22 mouse cellular contexts compared by ENCODE assay signal in the genomic region with DNA sequence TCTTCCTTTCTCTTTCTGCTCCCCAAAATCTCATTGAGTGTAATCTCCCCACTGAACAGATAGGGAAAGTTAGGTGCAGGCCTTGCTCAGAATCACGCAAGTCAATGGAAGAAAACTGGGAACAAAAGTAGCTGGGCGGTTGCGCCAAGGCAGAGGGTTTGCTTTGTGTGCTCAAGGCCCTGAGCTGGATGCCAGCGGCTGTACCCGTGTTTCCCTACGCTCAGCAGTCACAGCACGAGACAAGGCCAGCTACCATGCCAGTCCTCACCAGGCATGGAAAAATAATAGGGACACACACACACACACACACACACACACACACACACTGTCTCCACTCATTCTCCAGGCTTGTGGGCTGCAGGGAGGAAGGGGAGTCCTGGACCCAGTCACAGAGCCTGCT. TPM values are rescaled to one million over a fixed set of nuclear protein-coding genes. Genes with fewer than 3 reads are reported as not detected.
DNase-seq lines count a peak whose midpoint lies in the region; ATAC-seq and TF ChIP-seq lines count a peak whose summit lies in the region.
"Had no signal": no experiment of that assay in that cellular context is flagged by ENCODE, and none has a peak within 500 bp of the region (broad histone marks: within the 10 kb centered on the region; RNA-seq: fewer than 3 reads in every experiment).

No protein-coding gene starts in this region.

- H3K4me2 ChIP-seq in heart, embryonic 15.5 days, result no peak overlapping the region
- H3K4me2 ChIP-seq in heart, embryonic 11.5 days, result no peak overlapping the region
- no peak overlapping the region for H3K4me2 ChIP-seq in embryonic facial prominence, embryonic 13.5 days
- H3K4me2 ChIP-seq: heart, embryonic 12.5 days; liver, embryonic 11.5 days; lung, embryonic 14.5 days; neural tube, embryonic 15.5 days; stomach, embryonic 15.5 days had no signal

- H3K4me1 ChIP-seq in heart, embryonic 15.5 days (replicated peaks), result peaks cover 39% of the 10 kb centered on the region
- peaks cover 31% of the 10 kb centered on the region for H3K4me1 ChIP-seq in heart, embryonic 11.5 days (ENCODE audit: control insufficient read depth, insufficient read depth, low read length)
- peaks cover 13% of the 10 kb centered on the region for H3K4me1 ChIP-seq in lung, adult 2 months (ENCODE audit: control insufficient read depth, insufficient read depth, low read length)
- peaks cover 57% of the 10 kb centered on the region for H3K4me1 ChIP-seq in embryonic facial prominence, embryonic 13.5 days
- H3K4me1 ChIP-seq in embryonic fibroblast, embryonic 13.5 days (ENCODE audit: control insufficient read depth, insufficient read depth, low read length), result peaks cover 13% of the 10 kb centered on the region; the same call in 1 of the 2 replicates

- H3K4me3 ChIP-seq in heart, embryonic 15.5 days, result no peak overlapping the region
- H3K4me3 ChIP-seq in heart, embryonic 11.5 days (ENCODE audit: low read depth, low read length), result no peak overlapping the region
- H3K4me3 ChIP-seq in lung, adult 2 months (replicated peaks; ENCODE audit: extremely low read depth, low read depth, low read length), result no peak overlapping the region
- H3K4me3 ChIP-seq in embryonic facial prominence, embryonic 13.5 days, result no peak overlapping the region
- H3K4me3 ChIP-seq in embryonic fibroblast, embryonic 13.5 days (ENCODE audit: insufficient read depth, low read length), result no peak overlapping the region
- H3K4me3 ChIP-seq: heart, embryonic 12.5 days; left cerebral cortex, adult 2 months; megakaryocyte, embryonic 14.5 days; myocyte; neural tube, embryonic 15.5 days; stomach, embryonic 15.5 days had no signal

- 0 out of 2 replicates have a peak, but pooled peaks have one; percentile 5 for TF ChIP-seq POLR2A in lung, adult 2 months (IDR thresholded peaks at IDR 0.05; ENCODE audit: borderline replicate concordance, extremely low read depth, low read depth, low read length)
- no peak for TF ChIP-seq POLR2A in embryonic fibroblast, embryonic 13.5 days (IDR thresholded peaks at IDR 0.05; ENCODE audit: low read depth, low read length)

- no peaks in the 10 kb centered on the region for H3K36me3 ChIP-seq in heart, embryonic 15.5 days
- H3K36me3 ChIP-seq in heart, embryonic 11.5 days (ENCODE audit: control insufficient read depth, insufficient read depth, low read length), result no peaks in the 10 kb centered on the region; the same call in 1 of the 2 replicates
- H3K36me3 ChIP-seq in embryonic facial prominence, embryonic 13.5 days, result 0 out of 2 replicates have a peak, but pooled peaks cover 3% of the 10 kb centered on the region
- H3K36me3 ChIP-seq: neural tube, embryonic 15.5 days had no signal

- H3K9me3 ChIP-seq in heart, embryonic 15.5 days (replicated peaks), result no peaks in the 10 kb centered on the region
- no peaks in the 10 kb centered on the region for H3K9me3 ChIP-seq in heart, embryonic 11.5 days (replicated peaks; ENCODE audit: control insufficient read depth, low read length)
- no peaks in the 10 kb centered on the region for H3K9me3 ChIP-seq in embryonic facial prominence, embryonic 13.5 days
- H3K9me3 ChIP-seq: heart, embryonic 12.5 days; megakaryocyte, embryonic 14.5 days; neural tube, embryonic 15.5 days; stomach, embryonic 15.5 days had no signal

- H3K27me3 ChIP-seq in heart, embryonic 15.5 days, result no peaks in the 10 kb centered on the region
- H3K27me3 ChIP-seq in heart, embryonic 11.5 days (ENCODE audit: control insufficient read depth, insufficient read depth, low read length), result no peaks in the 10 kb centered on the region
- no peaks in the 10 kb centered on the region for H3K27me3 ChIP-seq in embryonic facial prominence, embryonic 13.5 days
- H3K27me3 ChIP-seq: heart, embryonic 12.5 days; neural tube, embryonic 15.5 days; stomach, embryonic 15.5 days had no signal

- no peak for ATAC-seq in heart, embryonic 15.5 days (replicated peaks; ENCODE audit: insufficient number of reproducible peaks, insufficient read depth, low FRiP score, low read depth)
- no peak for ATAC-seq in heart, embryonic 11.5 days (replicated peaks; ENCODE audit: insufficient number of reproducible peaks, low FRiP score, low TSS enrichment)
- no peak for ATAC-seq in embryonic facial prominence, embryonic 13.5 days (ENCODE audit: insufficient number of reproducible peaks, insufficient read depth, low FRiP score, low TSS enrichment, low read depth)
- no peak for ATAC-seq in inflammation-experienced regulatory T-cells, adult 6 months
- ATAC-seq: forebrain, postnatal 0 days; hindbrain, postnatal 0 days; midbrain, embryonic 16.5 days had no signal

- whole genome bisulfite sequencing in heart, embryonic 15.5 days, result 88% methylated on average over 7 of the region's 7 CpGs
- 93% methylated on average over 7 of the region's 7 CpGs for WGBS in heart, embryonic 11.5 days (ENCODE audit: insufficient replicate concordance)
- 92% methylated on average over 7 of the region's 7 CpGs for WGBS in lung, adult 2 months
- 95% methylated on average over 7 of the region's 7 CpGs for WGBS in embryonic facial prominence, embryonic 13.5 days

- H3K27ac ChIP-seq in heart, embryonic 15.5 days, result peak overlapping the region; percentile 42
- H3K27ac ChIP-seq in heart, embryonic 11.5 days (ENCODE audit: low read depth, low read length), result no peak overlapping the region
- peak overlapping the region; percentile 68 for H3K27ac ChIP-seq in embryonic facial prominence, embryonic 13.5 days
- peak overlapping the region; percentile 15; the same call in 1 of the 2 replicates for H3K27ac ChIP-seq in embryonic fibroblast, embryonic 13.5 days (ENCODE audit: insufficient read depth, low read length)
- H3K27ac ChIP-seq: hindbrain, postnatal 0 days; left cerebral cortex, adult 2 months; neural tube, embryonic 15.5 days had no signal

- no peak for TF ChIP-seq CTCF in lung, adult 2 months (IDR thresholded peaks at IDR 0.05; ENCODE audit: insufficient read depth, low read length)
- no peak for TF ChIP-seq CTCF in embryonic fibroblast, embryonic 13.5 days (IDR thresholded peaks at IDR 0.05; ENCODE audit: borderline replicate concordance, insufficient read depth, low read length)

- DNase-seq in lung, adult 2 months, result no peak
- DNase-seq in lung, adult 18-20 months, result no peak
- DNase-seq: cerebellum, adult 2 months; cerebellum, postnatal 36 days; embryo, embryonic 11 days; forebrain, postnatal 0 days; thymus, adult 2 months had no signal

- no peak overlapping the region for H3K9ac ChIP-seq in heart, embryonic 15.5 days
- H3K9ac ChIP-seq in heart, embryonic 11.5 days (ENCODE audit: low read depth, low read length), result no peak overlapping the region
- H3K9ac ChIP-seq in embryonic facial prominence, embryonic 13.5 days, result no peak overlapping the region
- H3K9ac ChIP-seq: forebrain, postnatal 0 days; heart, embryonic 12.5 days; lung, embryonic 14.5 days; neural tube, embryonic 15.5 days; stomach, embryonic 15.5 days had no signal

RNA-seq across cellular contexts. Expression of gene Lrrc32, which starts 12.0 kb away (rescaled TPM):
- 7.3 and 9.1 TPM in 2 replicates for polyA plus RNA-seq in heart, embryonic 15.5 days (2015; fragmentation: Nextera tagmentation; extraction: Ambion mirVana)
- polyA plus RNA-seq in heart, embryonic 11.5 days (2014; fragmentation: Nextera tagmentation; extraction: Ambion mirVana), result 3.9 and 6.4 TPM in 2 replicates
- polyA plus RNA-seq in lung, adult 2 months (2012; rRNA removed), result 38.4 and 49.3 TPM in 2 replicates
- 3.9 and 4.0 TPM in 2 replicates for polyA plus RNA-seq in embryonic facial prominence, embryonic 13.5 days (2015; fragmentation: Nextera tagmentation; extraction: Ambion mirVana)
- 95.5 and 220 TPM in 2 replicates for polyA plus RNA-seq in embryonic fibroblast, embryonic 13.5 days (2011; ENCODE audit: insufficient read length, low read depth, missing spikeins)
- polyA plus RNA-seq in inflammation-experienced regulatory T-cells, adult 6 months (2017; shearing (Covaris generic)), result 10 to 100 TPM; 13.6 to 50.0 (median 44.7) TPM
